ENCODE assay signal across 8 mouse cellular contexts in the genomic region with DNA sequence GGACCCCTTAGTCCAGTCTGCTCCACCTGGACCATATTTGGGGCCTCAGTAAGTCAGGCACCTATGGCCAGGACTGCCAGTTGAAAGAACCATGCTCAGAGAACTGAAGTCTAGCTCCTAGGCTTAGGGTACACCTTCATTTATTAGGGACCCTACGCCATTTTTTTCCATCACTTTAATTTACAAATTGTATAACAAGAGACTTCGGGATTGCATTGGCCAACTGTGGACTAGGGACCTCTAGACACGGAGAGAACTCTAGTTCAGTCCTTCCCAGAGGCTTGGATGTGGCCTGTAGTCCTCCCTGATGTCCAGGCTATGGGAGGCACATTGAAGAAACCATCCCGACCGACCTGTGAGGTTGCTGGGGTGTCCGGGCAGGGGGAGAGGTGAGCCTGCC. TPM values are rescaled to one million over a fixed set of nuclear protein-coding genes. Genes with fewer than 3 reads are reported as not detected.
DNase-seq lines count a peak whose midpoint lies in the region; ATAC-seq and TF ChIP-seq lines count a peak whose summit lies in the region.

A gene (minus strand): TSS at position 101 of the 400 bp plus-strand sequence.

- no peak for TF ChIP-seq POLR2A in ES-Bruce4 (IDR thresholded peaks at IDR 0.05; ENCODE audit: insufficient read depth, low read length)

- TF ChIP-seq CTCF in ES-Bruce4 (IDR thresholded peaks at IDR 0.05; ENCODE audit: low read depth, low read length): no peak
- TF ChIP-seq CTCF in forebrain, postnatal 0 days (IDR thresholded peaks at IDR 0.05; ENCODE audit: low read depth): no peak
- TF ChIP-seq CTCF in liver, embryonic 14.5 days (IDR thresholded peaks at IDR 0.05; ENCODE audit: low read depth): no peak

- no peak for ATAC-seq in heart, embryonic 11.5 days (replicated peaks; ENCODE audit: insufficient number of reproducible peaks, low FRiP score, low TSS enrichment)
- ATAC-seq in forebrain, postnatal 0 days: no peak
- no peak for ATAC-seq in liver, embryonic 14.5 days (ENCODE audit: insufficient read depth)

- H3K9me3 ChIP-seq in heart, embryonic 11.5 days (replicated peaks; ENCODE audit: control insufficient read depth, low read length): no peaks in the 10 kb centered on the region
- no peaks in the 10 kb centered on the region for H3K9me3 ChIP-seq in ES-Bruce4 (replicated peaks; ENCODE audit: control insufficient read depth, insufficient read depth, low read length, poor library complexity, severe bottlenecking)
- H3K9me3 ChIP-seq in forebrain, postnatal 0 days (ENCODE audit: low read length): no peaks in the 10 kb centered on the region
- H3K9me3 ChIP-seq in liver, embryonic 14.5 days (ENCODE audit: control insufficient read depth, low read length): no peaks in the 10 kb centered on the region

- H3K9ac ChIP-seq in heart, embryonic 11.5 days (ENCODE audit: low read depth, low read length): peak within 1 kb of the TSS; percentile 56; the same call in 1 of the 2 replicates
- H3K9ac ChIP-seq in ES-Bruce4 (ENCODE audit: low read depth, poor library complexity, severe bottlenecking): peak within 1 kb of the TSS; percentile 16
- peak within 1 kb of the TSS; percentile 57 for H3K9ac ChIP-seq in forebrain, postnatal 0 days
- H3K9ac ChIP-seq in liver, embryonic 14.5 days (replicated peaks): no peak within 1 kb of the TSS

- no peak for TF ChIP-seq EP300 in ES-Bruce4 (IDR thresholded peaks at IDR 0.05; ENCODE audit: insufficient read depth, low read depth, low read length)
- no peak for TF ChIP-seq EP300 in liver, embryonic 14.5 days (IDR thresholded peaks at IDR 0.05; ENCODE audit: low read depth)

- peaks cover 56% of the 10 kb centered on the region for H3K27me3 ChIP-seq in heart, embryonic 11.5 days (ENCODE audit: control insufficient read depth, insufficient read depth, low read length)
- H3K27me3 ChIP-seq in ES-Bruce4 (ENCODE audit: control insufficient read depth, insufficient read depth, low read length, poor library complexity, severe bottlenecking): no peaks in the 10 kb centered on the region
- H3K27me3 ChIP-seq in forebrain, postnatal 0 days (ENCODE audit: insufficient read depth, low read length): peaks cover 19% of the 10 kb centered on the region
- H3K27me3 ChIP-seq in liver, embryonic 14.5 days (ENCODE audit: control insufficient read depth, insufficient read depth, low read length): peaks cover 27% of the 10 kb centered on the region

- peak within 1 kb of the TSS; percentile 82 for H3K4me2 ChIP-seq in heart, embryonic 11.5 days
- peak within 1 kb of the TSS; percentile 76 for H3K4me2 ChIP-seq in forebrain, postnatal 0 days (ENCODE audit: low read depth)
- peak within 1 kb of the TSS; percentile 56 for H3K4me2 ChIP-seq in liver, embryonic 14.5 days (ENCODE audit: low read depth)

- no peaks in the 10 kb centered on the region for H3K36me3 ChIP-seq in heart, embryonic 11.5 days (ENCODE audit: control insufficient read depth, insufficient read depth, low read length)
- no peaks in the 10 kb centered on the region for H3K36me3 ChIP-seq in ES-Bruce4 (ENCODE audit: control insufficient read depth, insufficient read depth, low read length, poor library complexity, severe bottlenecking)
- no peaks in the 10 kb centered on the region for H3K36me3 ChIP-seq in forebrain, postnatal 0 days (ENCODE audit: insufficient read depth)
- H3K36me3 ChIP-seq in liver, embryonic 14.5 days (replicated peaks; ENCODE audit: control insufficient read depth, insufficient read depth, low read depth): no peaks in the 10 kb centered on the region

- WGBS in heart, embryonic 11.5 days (ENCODE audit: insufficient replicate concordance): 70% methylated on average over 6 of the region's 6 CpGs
- 81% methylated on average over 6 of the region's 6 CpGs for WGBS in forebrain, postnatal 0 days
- WGBS in liver, embryonic 14.5 days (ENCODE audit: insufficient replicate concordance): 39% methylated on average over 6 of the region's 6 CpGs

- H3K4me1 ChIP-seq in heart, embryonic 11.5 days (ENCODE audit: control insufficient read depth, insufficient read depth, low read length): peaks cover 15% of the 10 kb centered on the region
- no peaks in the 10 kb centered on the region for H3K4me1 ChIP-seq in ES-Bruce4 (ENCODE audit: control insufficient read depth, insufficient read depth, low read length)
- no peaks in the 10 kb centered on the region for H3K4me1 ChIP-seq in forebrain, postnatal 0 days (ENCODE audit: insufficient read depth)
- no peaks in the 10 kb centered on the region for H3K4me1 ChIP-seq in liver, embryonic 14.5 days (replicated peaks; ENCODE audit: control insufficient read depth in 2 of 2, insufficient read depth in 2 of 2, low read length in 1 of 2)

- DNase-seq in heart, postnatal 10 days: no peak
- no peak for DNase-seq in forebrain, postnatal 0 days
- no peak for DNase-seq in liver, embryonic 14.5 days (ENCODE audit: low read depth in 3 of 3, low spot score in 3 of 3)
- no peak for DNase-seq in right cerebral cortex, adult 18-20 months
- no peak for DNase-seq in layer of hippocampus, postnatal 14 days (ENCODE audit: low spot score in 2 of 2)
- DNase-seq in cerebellum, postnatal 25 days: no peak

- H3K4me3 ChIP-seq in heart, embryonic 11.5 days (ENCODE audit: low read depth, low read length): peak within 1 kb of the TSS; percentile 49
- H3K4me3 ChIP-seq in ES-Bruce4 (ENCODE audit: low read depth, low read length): peak within 1 kb of the TSS; percentile 65
- peak within 1 kb of the TSS; percentile 48 for H3K4me3 ChIP-seq in forebrain, postnatal 0 days (ENCODE audit: low read depth, low read length)
- H3K4me3 ChIP-seq in liver, embryonic 14.5 days (ENCODE audit: insufficient read depth in 1 of 2, low read depth in 2 of 2, low read length in 2 of 2): peak within 1 kb of the TSS; percentile 7 to 36; a peak in 3 of 4 replicates

- intact Hi-C loops in heart, postnatal 10 days (cut with DNase I): no loop called here

- no peak within 1 kb of the TSS for H3K27ac ChIP-seq in heart, embryonic 11.5 days (ENCODE audit: low read depth, low read length)
- no peak within 1 kb of the TSS for H3K27ac ChIP-seq in ES-Bruce4 (ENCODE audit: insufficient read depth, low read length)
- H3K27ac ChIP-seq in forebrain, postnatal 0 days (ENCODE audit: low read depth, low read length): no peak within 1 kb of the TSS
- H3K27ac ChIP-seq in liver, embryonic 14.5 days: no peak within 1 kb of the TSS

RNA-seq across cellular contexts. Expression of the gene that starts here (rescaled TPM):
- 0.17 TPM in 1 of 2 replicates, not detected in the other for polyA plus RNA-seq in heart, embryonic 11.5 days (2014; fragmentation: Nextera tagmentation; extraction: Ambion mirVana)
- total RNA-seq in heart, postnatal 10 days (2021): not detected
- not detected in 2 replicates for polyA plus RNA-seq in ES-Bruce4 (2011; ENCODE audit: insufficient read depth, insufficient read length, low read depth, missing spikeins)
- total RNA-seq in forebrain, postnatal 0 days (2014; rRNA removed): 0.23 and 1.6 TPM in 2 replicates
- polyA plus RNA-seq in forebrain, postnatal 0 days (2015; fragmentation: Nextera tagmentation; extraction: Ambion mirVana): 0.77 and 1.1 TPM in 2 replicates
- polyA plus RNA-seq in liver, embryonic 14.5 days (2012; rRNA removed): 0.02 TPM in 1 of 2 replicates, not detected in the other
- polyA plus RNA-seq in liver, embryonic 14.5 days (2014; fragmentation: Nextera tagmentation; extraction: Ambion mirVana): not detected in 2 replicates
- under 1 TPM; 0.60 TPM for total RNA-seq in layer of hippocampus, postnatal 14 days (2021)
